Mouse (Mus musculus): ENCODE results near the gene Rhoq. TPM values are rescaled to one million over a fixed set of nuclear protein-coding genes. Genes with fewer than 3 reads are reported as not detected.

Rhoq gene
- 9.1 and 9.7 TPM in 2 replicates for polyA plus RNA-seq (2014; fragmentation: Nextera tagmentation; extraction: Ambion mirVana)

- peak; percentile 90 for ATAC-seq (ENCODE audit: low read depth)
- Histone ChIP-seq H3K36me3 (ENCODE audit: control insufficient read depth, insufficient read depth, low read length) (no peaks in the 10 kb centered on the region), H3K4me2 (ENCODE audit: low read depth, low read length) (peak within 1 kb of the TSS; percentile 67), H3K4me3 (ENCODE audit: low read depth, low read length) (peak within 1 kb of the TSS; percentile 49), H3K27ac (ENCODE audit: low read depth, low read length) (peak within 1 kb of the TSS; percentile 91), H3K4me1 (ENCODE audit: control insufficient read depth, insufficient read depth, low read length) (peaks cover 21% of the 10 kb centered on the region), H3K9ac (replicated peaks; ENCODE audit: low read depth, low read length) (peak within 1 kb of the TSS; percentile 77), H3K9me3 (ENCODE audit: control insufficient read depth, low read length) (no peaks in the 10 kb centered on the region), H3K27me3 (ENCODE audit: control insufficient read depth, insufficient read depth, low read length) (no peaks in the 10 kb centered on the region)
- under 1% methylated on average over 53 of the region's 86 CpGs for WGBS
Observed at GRCm38 (mm10) chr17:86962894-86963585, at the start of gene Rhoq. Gene Rhoq, plus strand, starts transcription at chr17:86963082.

- ATAC-seq (ENCODE audit: low read depth), result no peak
- no peak overlapping the region for H3K4me3 ChIP-seq (ENCODE audit: low read depth, low read length)
- H3K36me3 ChIP-seq (ENCODE audit: control insufficient read depth, insufficient read depth, low read length), result no peaks in the 10 kb centered on the region
- no peak overlapping the region for H3K9ac ChIP-seq (replicated peaks; ENCODE audit: low read depth, low read length)
- no peaks in the 10 kb centered on the region for H3K4me1 ChIP-seq (ENCODE audit: control insufficient read depth, insufficient read depth, low read length)
- H3K9me3 ChIP-seq (ENCODE audit: control insufficient read depth, low read length), result no peaks in the 10 kb centered on the region
- H3K27ac ChIP-seq (ENCODE audit: low read depth, low read length), result no peak overlapping the region
- H3K4me2 ChIP-seq (ENCODE audit: low read depth, low read length), result no peak overlapping the region
- 76% methylated on average over 4 of the region's 4 CpGs for WGBS
- H3K27me3 ChIP-seq (ENCODE audit: control insufficient read depth, insufficient read depth, low read length), result no peaks in the 10 kb centered on the region
Observed at GRCm38 (mm10) chr17:86915540-86915939, 47.3 kb upstream of the Rhoq start.

- H3K4me2 ChIP-seq (ENCODE audit: low read depth, low read length), result no peak within 1 kb of the TSS
- H3K27me3 ChIP-seq (ENCODE audit: control insufficient read depth, insufficient read depth, low read length), result no peaks in the 10 kb centered on the region
- H3K27ac ChIP-seq (ENCODE audit: low read depth, low read length), result no peak within 1 kb of the TSS
- ATAC-seq (ENCODE audit: low read depth), result no peak
- no peak within 1 kb of the TSS for H3K4me3 ChIP-seq (ENCODE audit: low read depth, low read length)
- no peak within 1 kb of the TSS for H3K9ac ChIP-seq (replicated peaks; ENCODE audit: low read depth, low read length)
- WGBS, result 90% methylated on average over 10 of the region's 10 CpGs
- H3K4me1 ChIP-seq (ENCODE audit: control insufficient read depth, insufficient read depth, low read length), result no peaks in the 10 kb centered on the region
- no peaks in the 10 kb centered on the region for H3K36me3 ChIP-seq (ENCODE audit: control insufficient read depth, insufficient read depth, low read length)
- no peaks in the 10 kb centered on the region for H3K9me3 ChIP-seq (ENCODE audit: control insufficient read depth, low read length)
Observed at GRCm38 (mm10) chr17:86917048-86917447, 45.8 kb upstream of the Rhoq start, which contains the start of gene Tmem247. Gene Tmem247, plus strand, starts transcription at chr17:86917348.

GRCm38 (mm10) chr17:86918786-86919185 is 44.1 kb upstream of the Rhoq start:
- no peak for ATAC-seq (ENCODE audit: low read depth)
- H3K27ac ChIP-seq (ENCODE audit: low read depth, low read length), result no peak overlapping the region
- no peaks in the 10 kb centered on the region for H3K4me1 ChIP-seq (ENCODE audit: control insufficient read depth, insufficient read depth, low read length)
- no peak overlapping the region for H3K9ac ChIP-seq (replicated peaks; ENCODE audit: low read depth, low read length)
- no peaks in the 10 kb centered on the region for H3K9me3 ChIP-seq (ENCODE audit: control insufficient read depth, low read length)
- H3K27me3 ChIP-seq (ENCODE audit: control insufficient read depth, insufficient read depth, low read length), result no peaks in the 10 kb centered on the region
- H3K4me2 ChIP-seq (ENCODE audit: low read depth, low read length), result no peak overlapping the region
- H3K36me3 ChIP-seq (ENCODE audit: control insufficient read depth, insufficient read depth, low read length), result no peaks in the 10 kb centered on the region
- 77% methylated on average over 6 of the region's 6 CpGs for WGBS
- no peak overlapping the region for H3K4me3 ChIP-seq (ENCODE audit: low read depth, low read length)

- 82% methylated on average over 11 of the region's 11 CpGs for WGBS
- no peak for ATAC-seq (ENCODE audit: low read depth)
- Histone ChIP-seq H3K4me1 (ENCODE audit: control insufficient read depth, insufficient read depth, low read length) (no peaks in the 10 kb centered on the region), H3K4me2 (ENCODE audit: low read depth, low read length) (no peak overlapping the region), H3K9me3 (ENCODE audit: control insufficient read depth, low read length) (no peaks in the 10 kb centered on the region), H3K4me3 (ENCODE audit: low read depth, low read length) (no peak overlapping the region), H3K9ac (replicated peaks; ENCODE audit: low read depth, low read length) (no peak overlapping the region), H3K27ac (ENCODE audit: low read depth, low read length) (no peak overlapping the region), H3K27me3 (ENCODE audit: control insufficient read depth, insufficient read depth, low read length) (no peaks in the 10 kb centered on the region), H3K36me3 (ENCODE audit: control insufficient read depth, insufficient read depth, low read length) (no peaks in the 10 kb centered on the region)
Observed at GRCm38 (mm10) chr17:86919729-86920128, 43.2 kb upstream of the Rhoq start.

- WGBS, result 62% methylated on average over 3 of the region's 3 CpGs
- H3K27ac ChIP-seq (ENCODE audit: low read depth, low read length), result 0 out of 2 replicates have a peak overlapping the region, but pooled peaks have one; percentile 4
Observed at GRCm38 (mm10) chr17:86924679-86925078, 38.2 kb upstream of the Rhoq start.

GRCm38 (mm10) chr17:86926836-86927235 is 36.0 kb upstream of the Rhoq start:
- no peak overlapping the region for H3K9ac ChIP-seq (replicated peaks; ENCODE audit: low read depth, low read length)
- ATAC-seq (ENCODE audit: low read depth), result no peak
- WGBS, result 87% methylated on average over 3 of the region's 3 CpGs
- H3K36me3 ChIP-seq (ENCODE audit: control insufficient read depth, insufficient read depth, low read length), result no peaks in the 10 kb centered on the region
- H3K27me3 ChIP-seq (ENCODE audit: control insufficient read depth, insufficient read depth, low read length), result no peaks in the 10 kb centered on the region
- H3K9me3 ChIP-seq (ENCODE audit: control insufficient read depth, low read length), result no peaks in the 10 kb centered on the region; the same call in 1 of the 2 replicates
- H3K4me1 ChIP-seq (ENCODE audit: control insufficient read depth, insufficient read depth, low read length), result no peaks in the 10 kb centered on the region
- no peak overlapping the region for H3K4me2 ChIP-seq (ENCODE audit: low read depth, low read length)
- H3K4me3 ChIP-seq (ENCODE audit: low read depth, low read length), result no peak overlapping the region
- no peak overlapping the region for H3K27ac ChIP-seq (ENCODE audit: low read depth, low read length)

More at GRCm38 (mm10) chr17:86924679-86925078, 38.2 kb upstream of the Rhoq start:
- Histone ChIP-seq H3K9ac (replicated peaks; ENCODE audit: low read depth, low read length) (no peak overlapping the region), H3K4me1 (ENCODE audit: control insufficient read depth, insufficient read depth, low read length) (no peaks in the 10 kb centered on the region), H3K27me3 (ENCODE audit: control insufficient read depth, insufficient read depth, low read length) (no peaks in the 10 kb centered on the region), H3K9me3 (ENCODE audit: control insufficient read depth, low read length) (no peaks in the 10 kb centered on the region; the same call in 1 of the 2 replicates), H3K4me2 (ENCODE audit: low read depth, low read length) (no peak overlapping the region), H3K4me3 (ENCODE audit: low read depth, low read length) (no peak overlapping the region), H3K36me3 (ENCODE audit: control insufficient read depth, insufficient read depth, low read length) (no peaks in the 10 kb centered on the region)
- ATAC-seq (ENCODE audit: low read depth), result no peak

- Histone ChIP-seq H3K27me3 (ENCODE audit: control insufficient read depth, insufficient read depth, low read length) (no peaks in the 10 kb centered on the region), H3K4me3 (ENCODE audit: low read depth, low read length) (no peak overlapping the region), H3K9me3 (ENCODE audit: control insufficient read depth, low read length) (no peaks in the 10 kb centered on the region; the same call in 1 of the 2 replicates), H3K4me2 (ENCODE audit: low read depth, low read length) (no peak overlapping the region), H3K9ac (replicated peaks; ENCODE audit: low read depth, low read length) (no peak overlapping the region), H3K4me1 (ENCODE audit: control insufficient read depth, insufficient read depth, low read length) (0 out of 2 replicates have a peak, but pooled peaks cover 2% of the 10 kb centered on the region), H3K27ac (ENCODE audit: low read depth, low read length) (no peak overlapping the region), H3K36me3 (ENCODE audit: control insufficient read depth, insufficient read depth, low read length) (no peaks in the 10 kb centered on the region)
- WGBS, result 91% methylated on average over 6 of the region's 6 CpGs
- no peak for ATAC-seq (ENCODE audit: low read depth)
Observed at GRCm38 (mm10) chr17:86929355-86929754, 33.5 kb upstream of the Rhoq start.

GRCm38 (mm10) chr17:86929981-86930380 is 32.9 kb upstream of the Rhoq start:
- H3K9me3 ChIP-seq (ENCODE audit: control insufficient read depth, low read length), result no peaks in the 10 kb centered on the region; the same call in 1 of the 2 replicates
- ATAC-seq (ENCODE audit: low read depth), result no peak
- H3K4me2 ChIP-seq (ENCODE audit: low read depth, low read length), result no peak overlapping the region
- no peaks in the 10 kb centered on the region for H3K27me3 ChIP-seq (ENCODE audit: control insufficient read depth, insufficient read depth, low read length)
- H3K27ac ChIP-seq (ENCODE audit: low read depth, low read length), result no peak overlapping the region
- H3K36me3 ChIP-seq (ENCODE audit: control insufficient read depth, insufficient read depth, low read length), result no peaks in the 10 kb centered on the region
- 0 out of 2 replicates have a peak, but pooled peaks cover 2% of the 10 kb centered on the region for H3K4me1 ChIP-seq (ENCODE audit: control insufficient read depth, insufficient read depth, low read length)
- no peak overlapping the region for H3K9ac ChIP-seq (replicated peaks; ENCODE audit: low read depth, low read length)
- H3K4me3 ChIP-seq (ENCODE audit: low read depth, low read length), result no peak overlapping the region
